Mouse (Mus musculus) CH12.LX (cell line): ENCODE measurements at regions not wholly inside any gene's neighbourhood (a gene's known extent, or its start where the extent isn't known, plus 50 kb on each side); places are given as distances from the start of the nearest gene placed in this dataset.

Source experiments
- CHD1 ChIP-seq: IDR thresholded peaks from 2 replicates; pipeline ENCODE4 v1.6.1; 2012; ENCODE audit warnings: low read depth, low read length, improper control_type of control experiment, inconsistent platforms
- CTCF ChIP-seq, 2 experiments: IDR thresholded peaks in 1 of 2; conservative IDR thresholded peaks in 1 of 2; 2 replicates each; pipeline ENCODE4 v1.5.1; 2011 to 2012; ENCODE audit warnings: low read depth in 2 of 2, low read length in 2 of 2, improper control_type of control experiment in 1 of 2, inconsistent platforms in 1 of 2, mild to moderate bottlenecking in 1 of 2, moderate library complexity in 1 of 2
- ELF1 ChIP-seq: IDR thresholded peaks from 2 replicates; pipeline ENCODE4 v1.6.1; 2014; ENCODE audit warnings: low read depth, mild to moderate bottlenecking, inconsistent platforms, low read length, improper control_type of control experiment
- EP300 ChIP-seq: IDR thresholded peaks from 2 replicates; pipeline ENCODE4 v1.6.1; 2011; ENCODE audit warnings: low read length, improper control_type of control experiment
- GABPA ChIP-seq: IDR thresholded peaks from 2 replicates; pipeline ENCODE4 v1.6.1; 2012; ENCODE audit warnings: low read depth, low read length, improper control_type of control experiment, inconsistent platforms; ENCODE audit not compliant: insufficient replicate concordance
- MAX ChIP-seq: IDR thresholded peaks from 2 replicates; pipeline ENCODE4 v1.6.1; 2011; ENCODE audit warnings: low read length, improper control_type of control experiment
- MXI1 ChIP-seq: IDR thresholded peaks from 2 replicates; pipeline ENCODE4 v1.6.1; 2011; ENCODE audit warnings: mild to moderate bottlenecking, low read depth, low read length, improper control_type of control experiment
- MYC ChIP-seq: IDR thresholded peaks from 2 replicates; pipeline ENCODE4 v1.6.1; 2011; ENCODE audit warnings: low read depth, mild to moderate bottlenecking, improper control_type of control experiment, low read length
- NELFE ChIP-seq: IDR thresholded peaks from 2 replicates; pipeline ENCODE4 v1.6.1; 2011; ENCODE audit warnings: low read depth, low read length, improper control_type of control experiment
- POLR2A ChIP-seq: IDR thresholded peaks from 2 replicates; pipeline ENCODE4 v1.6.1; 2011; ENCODE audit warnings: low read depth, mild to moderate bottlenecking, improper control_type of control experiment, low read length
- SMC3 ChIP-seq: IDR thresholded peaks from 2 replicates; pipeline ENCODE4 v1.6.1; 2011; ENCODE audit warnings: low read depth, low read length, improper control_type of control experiment
- TCF12 ChIP-seq: IDR thresholded peaks from 2 replicates; pipeline ENCODE4 v1.6.1; 2014; ENCODE audit warnings: low read depth, mild to moderate bottlenecking, inconsistent platforms, low read length, improper control_type of control experiment
- USF1 ChIP-seq: IDR thresholded peaks from 2 replicates; pipeline ENCODE4 v1.6.1; 2014; ENCODE audit warnings: low read depth, mild to moderate bottlenecking, inconsistent platforms, low read length, improper control_type of control experiment
- ZC3H11A ChIP-seq: IDR thresholded peaks from 2 replicates; pipeline ENCODE4 v1.6.1; 2012; ENCODE audit warnings: low read depth, mild to moderate bottlenecking, inconsistent platforms, low read length, improper control_type of control experiment

DNA sequence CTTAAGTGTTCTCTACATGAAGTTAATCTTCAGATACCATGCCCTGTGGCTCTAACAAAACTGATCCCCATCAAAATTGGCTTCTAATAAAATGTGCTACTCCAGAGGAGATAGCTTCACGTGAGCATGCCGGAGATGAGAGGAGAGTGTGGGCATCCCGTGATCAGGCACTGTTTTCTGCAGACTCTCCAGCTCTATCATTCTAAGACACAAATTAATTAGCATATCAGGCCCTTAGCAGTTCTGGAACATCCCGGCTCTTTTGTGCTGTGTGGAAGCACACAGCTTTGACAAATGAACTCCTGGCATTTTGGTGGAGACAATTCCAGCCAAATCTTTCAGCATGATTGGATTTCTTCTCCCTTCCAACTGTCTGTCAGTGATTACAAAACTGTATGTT lies 91.0 kb upstream of the B3gat2 start:
- no peak for TF ChIP-seq CHD1
- TF ChIP-seq SMC3 = no peak
- TF ChIP-seq POLR2A = no peak
- no peak for TF ChIP-seq CTCF (conservative IDR thresholded peaks at IDR 0.05 in 1 of 2, IDR thresholded peaks at IDR 0.05 in 1 of 2; ENCODE audit: low read depth in 2 of 2, low read length in 2 of 2)
- TF ChIP-seq MYC = no peak
- TF ChIP-seq NELFE = no peak
- TF ChIP-seq USF1 = no peak
- TF ChIP-seq EP300 = no peak
- no peak for TF ChIP-seq TCF12
- TF ChIP-seq MAX = no peak
- no peak for TF ChIP-seq GABPA
- TF ChIP-seq MXI1 = no peak
- no peak for TF ChIP-seq ELF1
- TF ChIP-seq ZC3H11A = no peak
